Mouse (Mus musculus): ENCODE measurements at regions not wholly inside any gene's neighbourhood (a gene's known extent, or its start where the extent isn't known, plus 50 kb on each side); places are given as distances from the start of the nearest gene placed in this dataset.

DNA sequence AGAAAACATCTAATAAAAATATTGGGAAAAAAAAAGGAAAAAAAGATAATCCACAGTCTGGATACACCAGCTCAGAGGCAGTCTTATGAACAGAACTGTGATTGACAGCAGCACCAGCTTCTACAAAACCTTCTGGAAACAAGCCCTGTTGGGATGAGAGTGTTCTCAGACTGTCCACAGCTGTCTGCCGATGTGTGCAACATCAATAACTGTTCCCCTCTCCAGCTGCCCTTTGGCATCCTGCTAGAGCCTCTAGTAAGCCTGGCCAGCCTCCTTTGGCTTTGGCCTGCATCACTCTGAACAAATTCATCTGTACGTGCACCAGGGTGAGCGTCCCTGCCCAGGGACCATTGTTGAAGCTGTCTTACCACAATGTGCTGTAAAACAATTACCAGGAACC is 137.0 kb upstream of the Irs2 start:
- DNase-seq (ENCODE audit: low spot score) = no peak
- Histone ChIP-seq H3K9me3 (ENCODE audit: control insufficient read depth, low read length) (no peaks in the 10 kb centered on the region), H3K9ac (ENCODE audit: low read length) (no peak overlapping the region), H3K4me1 (ENCODE audit: control insufficient read depth, insufficient read depth, low read length) (no peaks in the 10 kb centered on the region), H3K4me2 (ENCODE audit: low read depth, severe bottlenecking) (no peak overlapping the region), H3K27me3 (ENCODE audit: control insufficient read depth, insufficient read depth, low read length) (no peaks in the 10 kb centered on the region), H3K27ac (replicated peaks; ENCODE audit: low read depth, low read length) (no peak overlapping the region), H3K36me3 (ENCODE audit: control insufficient read depth, insufficient read depth, low read length) (no peaks in the 10 kb centered on the region), H3K4me3 (ENCODE audit: low read depth, low read length) (no peak overlapping the region)
- ATAC-seq (ENCODE audit: insufficient number of reproducible peaks, low FRiP score, low TSS enrichment, low read depth) = no peak
- 69% methylated on average over 3 of the region's 3 CpGs for WGBS

DNA sequence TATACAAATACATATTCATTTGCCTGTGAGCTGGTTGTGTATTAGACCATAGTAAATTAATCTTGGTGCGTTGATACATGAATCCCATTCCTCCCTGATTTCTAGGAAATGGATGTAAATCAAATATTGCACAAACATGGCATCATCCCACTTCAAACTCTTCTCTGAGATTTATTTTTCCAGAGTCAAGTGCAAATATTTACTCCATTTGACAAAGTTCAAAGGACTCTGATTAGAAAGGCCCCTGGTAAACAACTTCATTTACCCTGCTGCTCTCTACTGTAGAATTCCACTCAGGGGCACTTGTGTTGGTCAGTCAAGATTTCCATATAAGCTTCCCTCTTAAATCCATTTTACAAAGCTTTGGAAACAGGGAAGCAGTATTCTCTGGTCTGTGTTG is 132.3 kb upstream of the Irs2 start:
- 96% methylated on average over 1 of the region's 1 CpGs for WGBS
- Histone ChIP-seq H3K36me3 (ENCODE audit: control insufficient read depth, insufficient read depth, low read length) (no peaks in the 10 kb centered on the region), H3K9me3 (ENCODE audit: control insufficient read depth, low read length) (no peaks in the 10 kb centered on the region)

DNA sequence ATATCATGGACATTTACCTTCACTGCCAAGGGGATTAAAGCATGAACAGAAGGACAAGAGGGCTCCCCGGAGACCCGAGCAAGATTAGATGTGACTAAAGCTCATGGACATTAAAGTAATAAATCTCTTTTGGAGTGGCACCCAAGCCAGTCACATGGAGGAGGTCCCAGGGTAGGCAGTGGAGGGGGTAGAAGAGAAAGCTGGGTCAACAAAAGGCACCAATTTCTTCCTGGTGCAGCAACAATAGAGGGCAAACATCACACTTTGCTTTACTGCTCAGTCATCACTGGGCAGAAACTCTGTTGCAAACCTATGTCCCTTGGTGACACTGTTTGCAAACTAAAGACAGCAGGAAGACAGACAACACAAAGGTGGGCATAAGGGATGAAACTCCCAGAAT is 131.0 kb upstream of the Irs2 start:
- no peak overlapping the region for H3K4me3 ChIP-seq (ENCODE audit: low read depth, low read length)
- WGBS = 61% methylated on average over 2 of the region's 2 CpGs
- no peaks in the 10 kb centered on the region for H3K36me3 ChIP-seq (ENCODE audit: control insufficient read depth, insufficient read depth, low read length)
- H3K9me3 ChIP-seq (ENCODE audit: control insufficient read depth, low read length) = no peaks in the 10 kb centered on the region
- no peak overlapping the region for H3K9ac ChIP-seq (ENCODE audit: low read length)
- no peaks in the 10 kb centered on the region for H3K4me1 ChIP-seq (ENCODE audit: control insufficient read depth, insufficient read depth, low read length)
- no peak overlapping the region for H3K4me2 ChIP-seq (ENCODE audit: low read depth, severe bottlenecking)
- ATAC-seq (ENCODE audit: insufficient number of reproducible peaks, low FRiP score, low TSS enrichment, low read depth) = no peak
- no peak overlapping the region for H3K27ac ChIP-seq (replicated peaks; ENCODE audit: low read depth, low read length)
- no peaks in the 10 kb centered on the region for H3K27me3 ChIP-seq (ENCODE audit: control insufficient read depth, insufficient read depth, low read length)
- DNase-seq (ENCODE audit: low spot score) = no peak

More for the DNA sequence above, 132.3 kb upstream of the Irs2 start:
- no peak overlapping the region for H3K9ac ChIP-seq (ENCODE audit: low read length)
- no peaks in the 10 kb centered on the region for H3K27me3 ChIP-seq (ENCODE audit: control insufficient read depth, insufficient read depth, low read length)
- no peak overlapping the region for H3K4me2 ChIP-seq (ENCODE audit: low read depth, severe bottlenecking)
- H3K27ac ChIP-seq (replicated peaks; ENCODE audit: low read depth, low read length) = no peak overlapping the region
- no peak for DNase-seq (ENCODE audit: low spot score)
- ATAC-seq (ENCODE audit: insufficient number of reproducible peaks, low FRiP score, low TSS enrichment, low read depth) = no peak
- H3K4me3 ChIP-seq (ENCODE audit: low read depth, low read length) = no peak overlapping the region
- no peaks in the 10 kb centered on the region for H3K4me1 ChIP-seq (ENCODE audit: control insufficient read depth, insufficient read depth, low read length)

DNA sequence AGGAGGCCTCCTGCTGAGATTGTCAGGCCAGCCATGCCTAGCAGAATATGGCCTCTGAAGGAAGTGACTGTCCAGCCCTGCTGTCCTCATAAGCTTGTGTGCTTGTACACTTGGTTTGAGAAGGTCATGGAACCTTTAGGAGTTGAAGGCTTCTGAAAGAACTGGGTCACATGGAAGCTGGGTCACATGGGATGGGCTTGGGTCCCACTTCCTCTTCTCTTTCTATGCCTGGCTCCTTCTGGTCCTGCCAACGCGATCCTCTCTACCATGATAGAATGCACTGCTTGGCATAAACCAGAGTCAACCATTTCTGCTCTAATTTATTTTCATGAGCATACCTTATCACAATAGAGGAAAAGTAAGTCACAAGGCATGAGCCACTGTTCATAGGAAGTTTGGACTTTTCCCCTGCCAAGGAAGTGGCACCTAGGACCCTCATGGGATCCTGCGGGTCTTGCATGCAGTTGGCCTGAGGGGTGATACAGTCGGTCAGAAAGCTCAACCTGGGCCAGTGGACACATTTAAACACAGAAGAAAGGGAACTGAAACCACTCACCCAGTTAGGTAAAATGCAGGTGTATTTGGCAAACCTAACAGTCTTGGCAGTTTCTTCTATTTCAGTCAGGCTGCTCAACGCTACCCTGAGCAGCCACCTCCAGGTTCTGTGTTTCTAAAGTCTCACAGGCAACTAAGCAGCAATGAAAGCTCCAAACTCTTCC is 130.2 kb upstream of the Irs2 start:
- H3K4me1 ChIP-seq (ENCODE audit: control insufficient read depth, insufficient read depth, low read length) = no peaks in the 10 kb centered on the region
- ATAC-seq (ENCODE audit: insufficient number of reproducible peaks, low FRiP score, low TSS enrichment, low read depth) = no peak
- 94% methylated on average over 5 of the region's 5 CpGs for WGBS

DNA sequence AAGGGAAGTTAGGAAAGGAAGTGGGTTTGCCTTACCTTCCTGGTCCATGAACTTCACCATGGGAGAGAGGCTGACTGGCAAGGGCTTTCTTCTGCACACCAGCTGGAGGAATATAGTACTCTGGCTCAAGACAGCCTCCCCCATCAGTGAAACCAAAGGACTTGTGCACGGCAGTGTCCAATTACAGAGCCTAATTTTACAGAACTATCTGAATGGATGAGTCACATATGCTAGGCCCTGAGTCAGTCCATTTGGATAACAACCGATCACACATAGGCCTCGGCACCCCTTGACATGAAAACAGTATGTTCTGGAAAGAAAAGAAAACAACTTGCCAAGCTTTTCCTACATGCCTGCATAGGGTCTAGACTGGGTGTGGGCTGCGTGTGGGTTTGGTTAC is 128.3 kb upstream of the Irs2 start:
- WGBS = 86% methylated on average over 4 of the region's 4 CpGs
- H3K36me3 ChIP-seq (ENCODE audit: control insufficient read depth, insufficient read depth, low read length) = no peaks in the 10 kb centered on the region
- DNase-seq (ENCODE audit: low spot score) (no peak), ATAC-seq (ENCODE audit: insufficient number of reproducible peaks, low FRiP score, low TSS enrichment, low read depth) (no peak)
- no peak overlapping the region for H3K27ac ChIP-seq (replicated peaks; ENCODE audit: low read depth, low read length)
- H3K4me2 ChIP-seq (ENCODE audit: low read depth, severe bottlenecking) = no peak overlapping the region
- H3K9me3 ChIP-seq (ENCODE audit: control insufficient read depth, low read length) = no peaks in the 10 kb centered on the region
- no peaks in the 10 kb centered on the region for H3K4me1 ChIP-seq (ENCODE audit: control insufficient read depth, insufficient read depth, low read length)
- H3K4me3 ChIP-seq (ENCODE audit: low read depth, low read length) = no peak overlapping the region
- H3K27me3 ChIP-seq (ENCODE audit: control insufficient read depth, insufficient read depth, low read length) = no peaks in the 10 kb centered on the region
- H3K9ac ChIP-seq (ENCODE audit: low read length) = no peak overlapping the region

More for the DNA sequence above, 130.2 kb upstream of the Irs2 start:
- no peaks in the 10 kb centered on the region for H3K27me3 ChIP-seq (ENCODE audit: control insufficient read depth, insufficient read depth, low read length)
- no peak overlapping the region for H3K27ac ChIP-seq (replicated peaks; ENCODE audit: low read depth, low read length)
- no peaks in the 10 kb centered on the region for H3K9me3 ChIP-seq (ENCODE audit: control insufficient read depth, low read length)
- H3K4me3 ChIP-seq (ENCODE audit: low read depth, low read length) = no peak overlapping the region
- no peak overlapping the region for H3K4me2 ChIP-seq (ENCODE audit: low read depth, severe bottlenecking)
- DNase-seq (ENCODE audit: low spot score) = no peak
- H3K9ac ChIP-seq (ENCODE audit: low read length) = no peak overlapping the region
- no peaks in the 10 kb centered on the region for H3K36me3 ChIP-seq (ENCODE audit: control insufficient read depth, insufficient read depth, low read length)

DNA sequence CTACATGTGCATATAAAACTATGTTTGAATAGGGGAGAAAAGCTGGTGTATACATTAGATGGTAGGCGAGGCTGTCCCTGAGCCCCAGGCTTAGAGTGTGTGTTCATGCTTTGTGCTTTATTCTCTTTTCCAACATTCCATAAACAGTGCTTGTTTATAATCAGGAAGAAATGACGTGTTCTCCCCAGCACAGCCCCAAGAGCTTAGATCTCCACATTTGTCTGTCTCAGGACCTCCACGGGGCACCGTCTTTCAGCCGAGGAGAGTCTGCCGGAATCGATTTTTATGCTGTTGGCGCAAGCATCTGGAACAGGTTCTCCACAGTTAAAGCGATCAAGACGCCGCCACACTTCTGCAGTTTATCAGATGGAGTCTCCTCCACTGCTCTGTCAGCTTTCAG is 126.9 kb upstream of the Irs2 start:
- Histone ChIP-seq H3K9me3 (ENCODE audit: control insufficient read depth, low read length) (no peaks in the 10 kb centered on the region), H3K36me3 (ENCODE audit: control insufficient read depth, insufficient read depth, low read length) (no peaks in the 10 kb centered on the region), H3K4me1 (ENCODE audit: control insufficient read depth, insufficient read depth, low read length) (no peaks in the 10 kb centered on the region), H3K27me3 (ENCODE audit: control insufficient read depth, insufficient read depth, low read length) (no peaks in the 10 kb centered on the region), H3K4me3 (ENCODE audit: low read depth, low read length) (no peak overlapping the region), H3K9ac (ENCODE audit: low read length) (no peak overlapping the region), H3K27ac (replicated peaks; ENCODE audit: low read depth, low read length) (no peak overlapping the region), H3K4me2 (ENCODE audit: low read depth, severe bottlenecking) (no peak overlapping the region)
- DNase-seq (ENCODE audit: low spot score) (no peak), ATAC-seq (ENCODE audit: insufficient number of reproducible peaks, low FRiP score, low TSS enrichment, low read depth) (no peak)
- WGBS = 83% methylated on average over 11 of the region's 11 CpGs

DNA sequence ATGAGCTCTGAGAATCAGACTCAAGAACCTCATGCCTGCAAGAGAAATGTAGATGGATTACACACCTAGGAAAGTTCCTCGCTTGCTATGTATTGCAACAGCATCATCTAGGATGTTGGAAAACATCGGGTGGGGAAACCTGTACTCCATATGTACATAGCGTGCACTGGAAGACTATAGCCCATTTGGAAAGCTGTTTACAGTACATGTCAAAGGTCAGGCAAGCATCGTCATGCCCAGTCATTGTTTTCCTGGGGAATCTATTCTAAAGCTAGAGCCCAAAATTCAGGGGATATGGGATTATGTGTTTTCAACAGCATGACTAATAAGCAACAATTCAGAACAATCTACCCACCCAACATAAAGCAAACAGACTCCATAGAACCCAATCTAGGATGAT is 126.3 kb upstream of the Irs2 start:
- Histone ChIP-seq H3K9me3 (ENCODE audit: control insufficient read depth, low read length) (no peaks in the 10 kb centered on the region), H3K4me1 (ENCODE audit: control insufficient read depth, insufficient read depth, low read length) (no peaks in the 10 kb centered on the region), H3K27ac (replicated peaks; ENCODE audit: low read depth, low read length) (no peak overlapping the region), H3K36me3 (ENCODE audit: control insufficient read depth, insufficient read depth, low read length) (no peaks in the 10 kb centered on the region), H3K4me2 (ENCODE audit: low read depth, severe bottlenecking) (no peak overlapping the region), H3K9ac (ENCODE audit: low read length) (no peak overlapping the region), H3K4me3 (ENCODE audit: low read depth, low read length) (no peak overlapping the region), H3K27me3 (ENCODE audit: control insufficient read depth, insufficient read depth, low read length) (no peaks in the 10 kb centered on the region)
- 87% methylated on average over 4 of the region's 4 CpGs for WGBS
- DNase-seq (ENCODE audit: low spot score) = no peak
- ATAC-seq (ENCODE audit: insufficient number of reproducible peaks, low FRiP score, low TSS enrichment, low read depth) = no peak

DNA sequence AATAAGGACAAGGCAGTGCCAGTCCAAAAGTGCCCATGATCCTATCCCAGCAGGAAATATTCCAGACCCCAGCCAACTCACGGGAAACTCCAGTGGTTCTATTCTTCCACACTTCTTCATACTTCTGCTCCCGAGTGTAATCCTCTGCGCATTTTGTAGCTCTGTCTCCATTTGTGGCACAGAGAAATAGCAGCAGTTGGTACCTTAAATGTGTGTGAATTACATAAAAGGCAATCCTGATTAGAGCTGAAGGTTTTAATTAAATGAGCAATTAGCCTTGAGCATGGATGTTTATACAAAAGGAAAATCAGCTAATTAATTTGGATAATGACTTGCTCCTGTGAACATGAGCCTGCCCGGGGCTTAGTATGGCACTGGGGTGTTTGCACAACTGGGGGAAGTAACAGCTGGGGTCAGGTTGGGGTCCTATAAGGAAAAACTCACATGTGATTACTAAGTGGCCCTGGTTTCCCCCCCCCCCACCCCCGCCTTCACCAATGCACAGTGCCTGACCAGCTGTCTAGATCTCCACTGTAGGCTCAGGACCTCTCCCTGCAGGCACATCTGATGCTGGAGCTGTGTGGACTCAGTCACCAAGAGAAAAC is 110.9 kb upstream of the Irs2 start:
- no peak overlapping the region for H3K4me3 ChIP-seq (ENCODE audit: low read depth, low read length)
- H3K36me3 ChIP-seq (ENCODE audit: control insufficient read depth, insufficient read depth, low read length) = no peaks in the 10 kb centered on the region
- H3K9me3 ChIP-seq (ENCODE audit: control insufficient read depth, low read length) = no peaks in the 10 kb centered on the region
- no peak overlapping the region for H3K4me2 ChIP-seq (ENCODE audit: low read depth, severe bottlenecking)
- 59% methylated on average over 5 of the region's 5 CpGs for WGBS
- no peaks in the 10 kb centered on the region for H3K27me3 ChIP-seq (ENCODE audit: control insufficient read depth, insufficient read depth, low read length)
- DNase-seq (ENCODE audit: low spot score) = no peak
- ATAC-seq (ENCODE audit: insufficient number of reproducible peaks, low FRiP score, low TSS enrichment, low read depth) = no peak
- H3K27ac ChIP-seq (replicated peaks; ENCODE audit: low read depth, low read length) = no peak overlapping the region
- no peak overlapping the region for H3K9ac ChIP-seq (ENCODE audit: low read length)
- H3K4me1 ChIP-seq (ENCODE audit: control insufficient read depth, insufficient read depth, low read length) = peaks cover 8% of the 10 kb centered on the region; the same call in 1 of the 2 replicates

DNA sequence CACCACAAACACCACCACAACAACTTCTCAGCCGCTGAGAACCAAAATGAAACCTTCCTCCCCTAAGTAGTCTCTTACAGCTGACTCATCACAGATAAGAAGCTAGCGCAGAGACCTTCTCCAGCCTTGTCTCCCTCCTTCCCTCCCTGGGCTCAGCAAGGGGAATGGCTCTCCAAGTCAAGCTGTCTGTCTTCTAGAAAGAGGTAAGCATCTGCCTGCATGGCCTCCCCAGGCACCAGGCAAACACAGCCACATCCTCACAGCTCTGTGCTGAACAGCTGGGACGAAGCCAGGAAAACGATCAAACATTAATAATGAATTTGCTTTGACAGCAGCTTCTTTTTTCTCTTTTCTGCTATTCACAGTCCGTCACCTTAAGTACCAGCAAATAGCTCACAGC is 108.3 kb upstream of the Irs2 start:
- 84% methylated on average over 5 of the region's 5 CpGs for WGBS
- no peak overlapping the region for H3K4me2 ChIP-seq (ENCODE audit: low read depth, severe bottlenecking)
- no peak for ATAC-seq (ENCODE audit: insufficient number of reproducible peaks, low FRiP score, low TSS enrichment, low read depth)
- peaks cover 10% of the 10 kb centered on the region; the same call in 1 of the 2 replicates for H3K4me1 ChIP-seq (ENCODE audit: control insufficient read depth, insufficient read depth, low read length)
- no peak for DNase-seq (ENCODE audit: low spot score)
- no peaks in the 10 kb centered on the region for H3K36me3 ChIP-seq (ENCODE audit: control insufficient read depth, insufficient read depth, low read length)
- H3K9ac ChIP-seq (ENCODE audit: low read length) = no peak overlapping the region
- H3K27ac ChIP-seq (replicated peaks; ENCODE audit: low read depth, low read length) = no peak overlapping the region
- no peaks in the 10 kb centered on the region for H3K9me3 ChIP-seq (ENCODE audit: control insufficient read depth, low read length)
- no peak overlapping the region for H3K4me3 ChIP-seq (ENCODE audit: low read depth, low read length)
- no peaks in the 10 kb centered on the region for H3K27me3 ChIP-seq (ENCODE audit: control insufficient read depth, insufficient read depth, low read length)

Measured in limb, embryonic 11.5 days (tissue).